Mouse (Mus musculus): ENCODE data around the gene Vwa5b2.

Gene Vwa5b2

GRCm38 (mm10) chr16:20589366-20589938 lies at the start of gene Vwa5b2:
TSS of gene Vwa5b2 (plus strand) at chr16:20589471.
- no peaks in the 10 kb centered on the region for H3K36me3 ChIP-seq (ENCODE audit: control insufficient read depth, insufficient read depth, low read length, poor library complexity, severe bottlenecking)
- DNase-seq (ENCODE audit: low read depth, low spot score), result no peak
- 0 out of 2 replicates have a peak, but pooled peaks cover 1% of the 10 kb centered on the region for H3K27me3 ChIP-seq (ENCODE audit: control insufficient read depth, insufficient read depth, low read length, poor library complexity, severe bottlenecking)

- Histone ChIP-seq H3K36me3 (ENCODE audit: control insufficient read depth, insufficient read depth, low read length, poor library complexity, severe bottlenecking) (peaks cover 10% of the 10 kb centered on the region; the same call in 1 of the 2 replicates), H3K27me3 (ENCODE audit: control insufficient read depth, insufficient read depth, low read length, poor library complexity, severe bottlenecking) (no peaks in the 10 kb centered on the region)
- DNase-seq (ENCODE audit: low read depth, low spot score), result no peak
Measured at GRCm38 (mm10) chr16:20539649-20540048, 49.6 kb upstream of the Vwa5b2 start.

- Histone ChIP-seq H3K27me3 (ENCODE audit: control insufficient read depth, insufficient read depth, low read length, poor library complexity, severe bottlenecking) (no peaks in the 10 kb centered on the region), H3K36me3 (ENCODE audit: control insufficient read depth, insufficient read depth, low read length, poor library complexity, severe bottlenecking) (peaks cover 10% of the 10 kb centered on the region)
- DNase-seq (ENCODE audit: low read depth, low spot score), result no peak
Measured at GRCm38 (mm10) chr16:20540438-20540837, 48.8 kb upstream of the Vwa5b2 start.

GRCm38 (mm10) chr16:20545696-20546095 lies 43.6 kb upstream of the Vwa5b2 start:
- Histone ChIP-seq H3K27me3 (ENCODE audit: control insufficient read depth, insufficient read depth, low read length, poor library complexity, severe bottlenecking) (no peaks in the 10 kb centered on the region), H3K36me3 (ENCODE audit: control insufficient read depth, insufficient read depth, low read length, poor library complexity, severe bottlenecking) (peaks cover 7% of the 10 kb centered on the region)
- no peak for DNase-seq (ENCODE audit: low read depth, low spot score)

GRCm38 (mm10) chr16:20547423-20547822 lies 41.8 kb upstream of the Vwa5b2 start:
- Histone ChIP-seq H3K27me3 (ENCODE audit: control insufficient read depth, insufficient read depth, low read length, poor library complexity, severe bottlenecking) (no peaks in the 10 kb centered on the region), H3K36me3 (ENCODE audit: control insufficient read depth, insufficient read depth, low read length, poor library complexity, severe bottlenecking) (peaks cover 11% of the 10 kb centered on the region)
- DNase-seq (ENCODE audit: low read depth, low spot score), result no peak

- H3K36me3 ChIP-seq (ENCODE audit: control insufficient read depth, insufficient read depth, low read length, poor library complexity, severe bottlenecking), result peaks cover 8% of the 10 kb centered on the region
- peak; percentile 100 for DNase-seq (ENCODE audit: low read depth, low spot score)
- no peaks in the 10 kb centered on the region for H3K27me3 ChIP-seq (ENCODE audit: control insufficient read depth, insufficient read depth, low read length, poor library complexity, severe bottlenecking)
Measured at GRCm38 (mm10) chr16:20548096-20548948, 40.9 kb upstream of the Vwa5b2 start, which contains the start of gene Abcf3. TSS of gene Abcf3 (plus strand) at chr16:20548577.

GRCm38 (mm10) chr16:20549161-20549560 lies 40.1 kb upstream of the Vwa5b2 start:
- DNase-seq (ENCODE audit: low read depth, low spot score), result no peak
- no peaks in the 10 kb centered on the region for H3K27me3 ChIP-seq (ENCODE audit: control insufficient read depth, insufficient read depth, low read length, poor library complexity, severe bottlenecking)

GRCm38 (mm10) chr16:20551691-20552090 lies 37.6 kb upstream of the Vwa5b2 start:
- DNase-seq (ENCODE audit: low read depth, low spot score), result no peak
- H3K27me3 ChIP-seq (ENCODE audit: control insufficient read depth, insufficient read depth, low read length, poor library complexity, severe bottlenecking), result no peaks in the 10 kb centered on the region

More at GRCm38 (mm10) chr16:20549161-20549560, 40.1 kb upstream of the Vwa5b2 start:
- H3K36me3 ChIP-seq (ENCODE audit: control insufficient read depth, insufficient read depth, low read length, poor library complexity, severe bottlenecking), result peaks cover 11% of the 10 kb centered on the region

GRCm38 (mm10) chr16:20552594-20552993 lies 36.7 kb upstream of the Vwa5b2 start:
- DNase-seq (ENCODE audit: low read depth, low spot score), result no peak
- Histone ChIP-seq H3K36me3 (ENCODE audit: control insufficient read depth, insufficient read depth, low read length, poor library complexity, severe bottlenecking) (peaks cover 20% of the 10 kb centered on the region), H3K27me3 (ENCODE audit: control insufficient read depth, insufficient read depth, low read length, poor library complexity, severe bottlenecking) (no peaks in the 10 kb centered on the region)

More at GRCm38 (mm10) chr16:20551691-20552090, 37.6 kb upstream of the Vwa5b2 start:
- peaks cover 18% of the 10 kb centered on the region for H3K36me3 ChIP-seq (ENCODE audit: control insufficient read depth, insufficient read depth, low read length, poor library complexity, severe bottlenecking)

GRCm38 (mm10) chr16:20555000-20555399 lies 34.3 kb upstream of the Vwa5b2 start:
- peaks cover 22% of the 10 kb centered on the region for H3K36me3 ChIP-seq (ENCODE audit: control insufficient read depth, insufficient read depth, low read length, poor library complexity, severe bottlenecking)
- no peak for DNase-seq (ENCODE audit: low read depth, low spot score)
- H3K27me3 ChIP-seq (ENCODE audit: control insufficient read depth, insufficient read depth, low read length, poor library complexity, severe bottlenecking), result no peaks in the 10 kb centered on the region

GRCm38 (mm10) chr16:20557381-20557780 lies 31.9 kb upstream of the Vwa5b2 start:
- peaks cover 17% of the 10 kb centered on the region for H3K36me3 ChIP-seq (ENCODE audit: control insufficient read depth, insufficient read depth, low read length, poor library complexity, severe bottlenecking)
- H3K27me3 ChIP-seq (ENCODE audit: control insufficient read depth, insufficient read depth, low read length, poor library complexity, severe bottlenecking), result no peaks in the 10 kb centered on the region
- no peak for DNase-seq (ENCODE audit: low read depth, low spot score)

- H3K27me3 ChIP-seq (ENCODE audit: control insufficient read depth, insufficient read depth, low read length, poor library complexity, severe bottlenecking), result no peaks in the 10 kb centered on the region
- H3K36me3 ChIP-seq (ENCODE audit: control insufficient read depth, insufficient read depth, low read length, poor library complexity, severe bottlenecking), result 0 out of 2 replicates have a peak, but pooled peaks cover 3% of the 10 kb centered on the region
- DNase-seq (ENCODE audit: low read depth, low spot score), result no peak
Measured at GRCm38 (mm10) chr16:20565075-20565474, 24.2 kb upstream of the Vwa5b2 start.

- no peak for DNase-seq (ENCODE audit: low read depth, low spot score)
- H3K27me3 ChIP-seq (ENCODE audit: control insufficient read depth, insufficient read depth, low read length, poor library complexity, severe bottlenecking), result 0 out of 2 replicates have a peak, but pooled peaks cover 1% of the 10 kb centered on the region
Measured at GRCm38 (mm10) chr16:20589939-20590679, 838 bp downstream of the Vwa5b2 start.

GRCm38 (mm10) chr16:20590680-20591038 lies 1.4 kb downstream of the Vwa5b2 start:
- H3K36me3 ChIP-seq (ENCODE audit: control insufficient read depth, insufficient read depth, low read length, poor library complexity, severe bottlenecking), result no peaks in the 10 kb centered on the region
- no peak for DNase-seq (ENCODE audit: low read depth, low spot score)
- H3K27me3 ChIP-seq (ENCODE audit: control insufficient read depth, insufficient read depth, low read length, poor library complexity, severe bottlenecking), result 0 out of 2 replicates have a peak, but pooled peaks cover 1% of the 10 kb centered on the region

More at GRCm38 (mm10) chr16:20589939-20590679, 838 bp downstream of the Vwa5b2 start:
- no peaks in the 10 kb centered on the region for H3K36me3 ChIP-seq (ENCODE audit: control insufficient read depth, insufficient read depth, low read length, poor library complexity, severe bottlenecking)

Measured in splenic B cell, adult 2 months (primary cell).